Mouse (Mus musculus): ENCODE results near the gene Bpifa5.

- TF ChIP-seq POLR2A (IDR thresholded peaks at IDR 0.05; ENCODE audit: insufficient read length, low read depth): no peak
- no peak for TF ChIP-seq USF1 (IDR thresholded peaks at IDR 0.05; ENCODE audit: low read depth)
- no peak for TF ChIP-seq MAX (IDR thresholded peaks at IDR 0.05; ENCODE audit: low read depth)
- TF ChIP-seq POLR2AphosphoS2 (IDR thresholded peaks at IDR 0.05; ENCODE audit: insufficient read length, low read depth): no peak
- no peak for TF ChIP-seq TCF12 (IDR thresholded peaks at IDR 0.05; ENCODE audit: insufficient read depth, poor library complexity, severe bottlenecking)
- TF ChIP-seq E2F4 (IDR thresholded peaks at IDR 0.05; ENCODE audit: insufficient read depth): no peak
- TF ChIP-seq CEBPB (IDR thresholded peaks at IDR 0.05; ENCODE audit: insufficient read depth, poor library complexity, severe bottlenecking): no peak
- no peak for TF ChIP-seq MYOD1 (IDR thresholded peaks at IDR 0.05; ENCODE audit: control insufficient read depth in 1 of 3, insufficient read length in 2 of 3, low read depth in 2 of 3)
- TF ChIP-seq MYOG (IDR thresholded peaks at IDR 0.05; ENCODE audit: control insufficient read depth in 1 of 3, insufficient read depth in 1 of 3, insufficient read length in 2 of 3, low read depth in 2 of 3): no peak
- TF ChIP-seq TCF3 (IDR thresholded peaks at IDR 0.05; ENCODE audit: insufficient read length, low read depth): no peak
- TF ChIP-seq REST (IDR thresholded peaks at IDR 0.05; ENCODE audit: insufficient read depth, insufficient read length): no peak
- TF ChIP-seq SRF (IDR thresholded peaks at IDR 0.05; ENCODE audit: control insufficient read depth, insufficient read length, low read depth): no peak
Observed at GRCm38 (mm10) chr2:154162307-154162706, at the start of gene Bpifa5.
